Mouse (Mus musculus): ENCODE data around the gene Tesk1.

DNA sequence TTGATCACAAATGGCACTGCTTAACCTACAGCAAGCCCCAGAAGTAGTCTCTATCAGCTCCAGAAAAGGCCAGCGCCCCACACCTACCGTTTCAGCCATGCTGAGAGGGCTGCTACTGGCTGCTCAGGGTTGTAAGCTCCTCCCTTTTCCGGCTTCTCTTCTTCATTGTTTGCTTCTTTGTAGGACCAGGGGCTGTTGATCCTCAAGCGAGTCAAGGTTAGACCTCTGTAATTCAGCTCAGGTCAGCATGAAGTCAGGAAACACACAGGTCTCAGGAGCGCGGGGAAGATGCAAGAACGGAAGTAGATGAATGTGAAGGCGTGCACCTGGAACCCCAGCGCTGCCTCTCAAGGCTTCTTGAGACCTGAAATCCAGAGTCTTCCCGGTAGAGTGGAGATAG is 37.0 kb upstream of the Tesk1 start:
- no peak for TF ChIP-seq CTCF (IDR thresholded peaks at IDR 0.05; ENCODE audit: low read depth, low read length)
- no peak for TF ChIP-seq POLR2A (IDR thresholded peaks at IDR 0.05; ENCODE audit: borderline replicate concordance, low read depth, low read length)

Data from bone marrow macrophage, adult 2 months (primary cell).